Mouse (Mus musculus): ENCODE measurements around the gene Tmem242. TPM values are rescaled to one million over a fixed set of nuclear protein-coding genes. Genes with fewer than 3 reads are reported as not detected.

Gene Tmem242
- polyA plus RNA-seq, 1 experiment from 2014 or later = 124 TPM

- no peak overlapping the region for H3K4me2 ChIP-seq (ENCODE audit: low read length)
- no peak for DNase-seq (ENCODE audit: low spot score)
- no peaks in the 10 kb centered on the region for H3K9me3 ChIP-seq (ENCODE audit: control insufficient read depth, low read length)
- no peak overlapping the region for H3K4me3 ChIP-seq (ENCODE audit: low read depth, low read length)
- no peak overlapping the region for H3K9ac ChIP-seq (ENCODE audit: low read length)
- no peaks in the 10 kb centered on the region for H3K4me1 ChIP-seq (replicated peaks; ENCODE audit: control insufficient read depth, insufficient read depth, low read length)
- ATAC-seq (replicated peaks; ENCODE audit: low FRiP score, low TSS enrichment, low read depth) = no peak
- peaks cover 19% of the 10 kb centered on the region for H3K36me3 ChIP-seq (ENCODE audit: control insufficient read depth, insufficient read depth, low read length)
- H3K27me3 ChIP-seq (replicated peaks; ENCODE audit: control insufficient read depth, insufficient read depth, low read length) = no peaks in the 10 kb centered on the region
- H3K27ac ChIP-seq (ENCODE audit: low read depth) = no peak overlapping the region
- 90% methylated on average over 8 of the region's 8 CpGs for WGBS
Measured at GRCm38 (mm10) chr17:5412301-5412700, 27.8 kb downstream of the Tmem242 start.

GRCm38 (mm10) chr17:5411205-5411604 lies 28.9 kb downstream of the Tmem242 start:
- Histone ChIP-seq H3K9me3 (ENCODE audit: control insufficient read depth, low read length) (no peaks in the 10 kb centered on the region), H3K36me3 (ENCODE audit: control insufficient read depth, insufficient read depth, low read length) (peaks cover 14% of the 10 kb centered on the region), H3K27me3 (replicated peaks; ENCODE audit: control insufficient read depth, insufficient read depth, low read length) (no peaks in the 10 kb centered on the region), H3K9ac (ENCODE audit: low read length) (no peak overlapping the region), H3K4me2 (ENCODE audit: low read length) (no peak overlapping the region), H3K27ac (ENCODE audit: low read depth) (no peak overlapping the region), H3K4me3 (ENCODE audit: low read depth, low read length) (no peak overlapping the region), H3K4me1 (replicated peaks; ENCODE audit: control insufficient read depth, insufficient read depth, low read length) (no peaks in the 10 kb centered on the region; the same call in 1 of the 2 replicates)
- WGBS = 94% methylated on average over 17 of the region's 17 CpGs
- DNase-seq (ENCODE audit: low spot score) (no peak), ATAC-seq (replicated peaks; ENCODE audit: low FRiP score, low TSS enrichment, low read depth) (no peak)

- no peak for DNase-seq (ENCODE audit: low spot score)
- H3K27ac ChIP-seq (ENCODE audit: low read depth) = no peak overlapping the region
- H3K27me3 ChIP-seq (replicated peaks; ENCODE audit: control insufficient read depth, insufficient read depth, low read length) = 0 out of 2 replicates have a peak, but pooled peaks cover 3% of the 10 kb centered on the region
- no peak overlapping the region for H3K4me2 ChIP-seq (ENCODE audit: low read length)
- no peak for ATAC-seq (replicated peaks; ENCODE audit: low FRiP score, low TSS enrichment, low read depth)
- 81% methylated on average over 4 of the region's 4 CpGs for WGBS
- H3K36me3 ChIP-seq (ENCODE audit: control insufficient read depth, insufficient read depth, low read length) = peaks cover 14% of the 10 kb centered on the region
- no peak overlapping the region for H3K4me3 ChIP-seq (ENCODE audit: low read depth, low read length)
- no peaks in the 10 kb centered on the region; the same call in 1 of the 2 replicates for H3K4me1 ChIP-seq (replicated peaks; ENCODE audit: control insufficient read depth, insufficient read depth, low read length)
- H3K9ac ChIP-seq (ENCODE audit: low read length) = no peak overlapping the region
- no peaks in the 10 kb centered on the region for H3K9me3 ChIP-seq (ENCODE audit: control insufficient read depth, low read length)
Measured at GRCm38 (mm10) chr17:5410336-5410735, 29.7 kb downstream of the Tmem242 start.

GRCm38 (mm10) chr17:5407030-5407429 lies 33.0 kb downstream of the Tmem242 start:
- Histone ChIP-seq H3K36me3 (ENCODE audit: control insufficient read depth, insufficient read depth, low read length) (peaks cover 14% of the 10 kb centered on the region), H3K9me3 (ENCODE audit: control insufficient read depth, low read length) (no peaks in the 10 kb centered on the region), H3K4me2 (ENCODE audit: low read length) (no peak overlapping the region), H3K4me3 (ENCODE audit: low read depth, low read length) (no peak overlapping the region), H3K27me3 (replicated peaks; ENCODE audit: control insufficient read depth, insufficient read depth, low read length) (0 out of 2 replicates have a peak, but pooled peaks cover 5% of the 10 kb centered on the region), H3K4me1 (replicated peaks; ENCODE audit: control insufficient read depth, insufficient read depth, low read length) (peaks cover 3% of the 10 kb centered on the region; the same call in 1 of the 2 replicates), H3K27ac (ENCODE audit: low read depth) (no peak overlapping the region), H3K9ac (ENCODE audit: low read length) (no peak overlapping the region)
- 47% methylated on average over 6 of the region's 6 CpGs for WGBS
- no peak for ATAC-seq (replicated peaks; ENCODE audit: low FRiP score, low TSS enrichment, low read depth)
- DNase-seq (ENCODE audit: low spot score) = no peak

- no peak overlapping the region for H3K9ac ChIP-seq (ENCODE audit: low read length)
- no peak overlapping the region for H3K4me2 ChIP-seq (ENCODE audit: low read length)
- 0 out of 2 replicates have a peak, but pooled peaks cover 5% of the 10 kb centered on the region for H3K27me3 ChIP-seq (replicated peaks; ENCODE audit: control insufficient read depth, insufficient read depth, low read length)
- no peak overlapping the region for H3K4me3 ChIP-seq (ENCODE audit: low read depth, low read length)
- H3K4me1 ChIP-seq (replicated peaks; ENCODE audit: control insufficient read depth, insufficient read depth, low read length) = peaks cover 3% of the 10 kb centered on the region; the same call in 1 of the 2 replicates
- WGBS = 35% methylated on average over 10 of the region's 10 CpGs
- peaks cover 10% of the 10 kb centered on the region for H3K36me3 ChIP-seq (ENCODE audit: control insufficient read depth, insufficient read depth, low read length)
- H3K27ac ChIP-seq (ENCODE audit: low read depth) = no peak overlapping the region
- ATAC-seq (replicated peaks; ENCODE audit: low FRiP score, low TSS enrichment, low read depth) (no peak), DNase-seq (ENCODE audit: low spot score) (no peak)
- H3K9me3 ChIP-seq (ENCODE audit: control insufficient read depth, low read length) = no peaks in the 10 kb centered on the region
Measured at GRCm38 (mm10) chr17:5406566-5406965, 33.5 kb downstream of the Tmem242 start.

- no peak overlapping the region for H3K4me3 ChIP-seq (ENCODE audit: low read depth, low read length)
- H3K36me3 ChIP-seq (ENCODE audit: control insufficient read depth, insufficient read depth, low read length) = no peaks in the 10 kb centered on the region
- H3K27ac ChIP-seq (ENCODE audit: low read depth) = no peak overlapping the region
- H3K4me1 ChIP-seq (replicated peaks; ENCODE audit: control insufficient read depth, insufficient read depth, low read length) = peaks cover 3% of the 10 kb centered on the region; the same call in 1 of the 2 replicates
- DNase-seq (ENCODE audit: low spot score) = no peak
- H3K4me2 ChIP-seq (ENCODE audit: low read length) = no peak overlapping the region
- WGBS = 85% methylated on average over 6 of the region's 6 CpGs
- H3K9ac ChIP-seq (ENCODE audit: low read length) = no peak overlapping the region
- 0 out of 2 replicates have a peak, but pooled peaks cover 5% of the 10 kb centered on the region for H3K27me3 ChIP-seq (replicated peaks; ENCODE audit: control insufficient read depth, insufficient read depth, low read length)
- ATAC-seq (replicated peaks; ENCODE audit: low FRiP score, low TSS enrichment, low read depth) = no peak
- H3K9me3 ChIP-seq (ENCODE audit: control insufficient read depth, low read length) = no peaks in the 10 kb centered on the region
Measured at GRCm38 (mm10) chr17:5403885-5404284, 36.2 kb downstream of the Tmem242 start.

- Histone ChIP-seq H3K4me3 (ENCODE audit: low read depth, low read length) (no peak overlapping the region), H3K4me2 (ENCODE audit: low read length) (no peak overlapping the region; the same call in 1 of the 2 replicates), H3K27ac (ENCODE audit: low read depth) (no peak overlapping the region), H3K9ac (ENCODE audit: low read length) (no peak overlapping the region), H3K36me3 (ENCODE audit: control insufficient read depth, insufficient read depth, low read length) (no peaks in the 10 kb centered on the region), H3K27me3 (replicated peaks; ENCODE audit: control insufficient read depth, insufficient read depth, low read length) (0 out of 2 replicates have a peak, but pooled peaks cover 5% of the 10 kb centered on the region), H3K4me1 (replicated peaks; ENCODE audit: control insufficient read depth, insufficient read depth, low read length) (peaks cover 3% of the 10 kb centered on the region; the same call in 1 of the 2 replicates), H3K9me3 (ENCODE audit: control insufficient read depth, low read length) (no peaks in the 10 kb centered on the region)
- WGBS = 29% methylated on average over 8 of the region's 8 CpGs
- ATAC-seq (replicated peaks; ENCODE audit: low FRiP score, low TSS enrichment, low read depth) = peak; percentile 78
- DNase-seq (ENCODE audit: low spot score) = peak; percentile 83
Measured at GRCm38 (mm10) chr17:5402624-5403023, 37.4 kb downstream of the Tmem242 start.

GRCm38 (mm10) chr17:5402069-5402468 lies 38.0 kb downstream of the Tmem242 start:
- DNase-seq (ENCODE audit: low spot score) (peak; percentile 87), ATAC-seq (replicated peaks; ENCODE audit: low FRiP score, low TSS enrichment, low read depth) (0 out of 2 replicates have a peak, but pooled peaks have one; percentile 36)
- no peak overlapping the region for H3K9ac ChIP-seq (ENCODE audit: low read length)
- 0 out of 2 replicates have a peak, but pooled peaks cover 5% of the 10 kb centered on the region for H3K27me3 ChIP-seq (replicated peaks; ENCODE audit: control insufficient read depth, insufficient read depth, low read length)
- no peak overlapping the region for H3K4me3 ChIP-seq (ENCODE audit: low read depth, low read length)
- no peak overlapping the region for H3K27ac ChIP-seq (ENCODE audit: low read depth)
- 7% methylated on average over 9 of the region's 9 CpGs for WGBS
- H3K4me1 ChIP-seq (replicated peaks; ENCODE audit: control insufficient read depth, insufficient read depth, low read length) = peaks cover 3% of the 10 kb centered on the region; the same call in 1 of the 2 replicates
- peak overlapping the region; percentile 36 for H3K4me2 ChIP-seq (ENCODE audit: low read length)
- H3K9me3 ChIP-seq (ENCODE audit: control insufficient read depth, low read length) = no peaks in the 10 kb centered on the region
- no peaks in the 10 kb centered on the region for H3K36me3 ChIP-seq (ENCODE audit: control insufficient read depth, insufficient read depth, low read length)

- Histone ChIP-seq H3K9me3 (ENCODE audit: control insufficient read depth, low read length) (no peaks in the 10 kb centered on the region), H3K4me1 (replicated peaks; ENCODE audit: control insufficient read depth, insufficient read depth, low read length) (peaks cover 3% of the 10 kb centered on the region; the same call in 1 of the 2 replicates), H3K27ac (ENCODE audit: low read depth) (no peak overlapping the region), H3K36me3 (ENCODE audit: control insufficient read depth, insufficient read depth, low read length) (no peaks in the 10 kb centered on the region), H3K4me3 (ENCODE audit: low read depth, low read length) (no peak overlapping the region), H3K4me2 (ENCODE audit: low read length) (no peak overlapping the region), H3K27me3 (replicated peaks; ENCODE audit: control insufficient read depth, insufficient read depth, low read length) (0 out of 2 replicates have a peak, but pooled peaks cover 5% of the 10 kb centered on the region), H3K9ac (ENCODE audit: low read length) (no peak overlapping the region)
- no peak for DNase-seq (ENCODE audit: low spot score)
- no peak for ATAC-seq (replicated peaks; ENCODE audit: low FRiP score, low TSS enrichment, low read depth)
- WGBS = 86% methylated on average over 10 of the region's 10 CpGs
Measured at GRCm38 (mm10) chr17:5401288-5401687, 38.8 kb downstream of the Tmem242 start.

Data from intestine, embryonic 14.5 days (tissue).